Mouse (Mus musculus) hindbrain, embryonic 16.5 days (tissue): ENCODE results near the gene Edc4. TPM values are rescaled to one million over a fixed set of nuclear protein-coding genes. Genes with fewer than 3 reads are reported as not detected.

Experiments used
- ATAC-seq: fragments of 200-750 bp; cut with Nextera tagmentation; 2 replicates; pipeline ENCODE4 v1.8.0; 2017; ENCODE audit warnings: moderate TSS enrichment, moderate library complexity
- H3K27ac ChIP-seq: fragments of 300-500 bp; sonication (generic); 2 replicates; pipeline ENCODE4 v1.5.1; 2014; ENCODE audit warnings: low read depth, mild to moderate bottlenecking, control low read depth, low read length, moderate library complexity
- H3K27me3 ChIP-seq: fragments of 300-500 bp; sonication (generic); replicated peaks from 2 replicates; pipeline ENCODE4 v1.6.1; 2014; ENCODE audit warnings: low read length; ENCODE audit not compliant: control insufficient read depth, insufficient read depth
- H3K36me3 ChIP-seq: fragments of 300-500 bp; sonication (generic); 2 replicates; pipeline ENCODE4 v1.6.1; 2014; ENCODE audit warnings: mild to moderate bottlenecking, low read length, moderate library complexity, mixed read lengths; ENCODE audit not compliant: control insufficient read depth, insufficient read depth
- H3K4me1 ChIP-seq: fragments of 300-500 bp; sonication (generic); 2 replicates; pipeline ENCODE4 v1.6.1; 2014; ENCODE audit warnings: low read depth, low read length; ENCODE audit not compliant: control insufficient read depth, insufficient read depth
- H3K4me2 ChIP-seq: fragments of 300-500 bp; sonication (generic); 2 replicates; pipeline ENCODE4 v1.6.1; 2014; ENCODE audit warnings: mild to moderate bottlenecking, low read length, control low read depth, moderate library complexity
- H3K4me3 ChIP-seq: fragments of 300-500 bp; sonication (generic); 2 replicates; pipeline ENCODE4 v1.5.1; 2014; ENCODE audit warnings: mild to moderate bottlenecking, low read length, control low read depth, moderate library complexity
- H3K9ac ChIP-seq: fragments of 300-500 bp; sonication (generic); 2 replicates; pipeline ENCODE4 v1.6.1; 2014; ENCODE audit warnings: low read depth, mild to moderate bottlenecking, control low read depth, low read length, moderate library complexity
- H3K9me3 ChIP-seq: fragments of 300-500 bp; sonication (generic); 2 replicates; pipeline ENCODE4 v1.6.1; 2014; ENCODE audit warnings: mild to moderate bottlenecking, low read length, moderate library complexity; ENCODE audit not compliant: control insufficient read depth
- WGBS: fragments of 180-500 bp; shearing (Covaris S2); extraction: QIAGEN DNeasy Blood & Tissue Kit; methylation state at CpG from one replicate; pipeline ENCODE4 v1.1.7; 2014; 5-methylcytosine and 5-hydroxymethylcytosine counted together
- polyA plus RNA-seq: library from polyadenylated mRNA; unstranded; fragments of >200 nt; fragmentation: Nextera tagmentation; extraction: Ambion mirVana; gene quantifications from 2 replicates; pipeline ENCODE4 v1.2.1, GENCODE M21; 2015

The Edc4 gene
- polyA plus RNA-seq, 1 experiment from 2014 or later, result 47.8 TPM

DNA sequence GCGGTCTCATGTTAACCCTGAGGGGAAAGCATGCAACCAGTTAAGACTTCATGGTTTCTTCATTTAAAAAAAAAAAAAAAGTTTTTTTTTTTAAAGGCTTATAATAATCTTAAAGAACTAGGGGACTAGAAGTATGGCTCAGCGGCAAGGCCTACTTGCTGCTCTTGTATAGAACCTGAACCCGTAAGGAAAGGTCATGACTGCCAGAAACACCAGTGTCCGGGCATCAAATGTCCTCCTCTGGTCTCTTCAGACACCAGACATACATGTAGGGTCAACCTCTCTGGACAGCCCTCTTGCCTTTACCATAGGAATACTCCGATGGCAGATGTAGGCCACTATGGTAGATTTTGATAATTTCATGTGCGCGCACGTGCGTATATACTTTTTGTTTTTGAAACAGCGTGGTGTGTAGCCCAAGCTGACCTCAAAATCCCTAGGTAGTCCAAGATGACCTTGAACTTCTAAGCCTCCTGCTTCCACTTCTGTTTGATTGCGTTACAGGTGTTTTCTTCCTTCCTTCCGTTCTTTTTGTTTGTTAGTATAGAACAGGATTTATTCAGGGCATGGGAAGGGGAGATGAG is 28.4 kb upstream of the Edc4 start:
- peak overlapping the region; percentile 80 for H3K4me3 ChIP-seq
- 0 out of 2 replicates have a peak overlapping the region, but pooled peaks have one; percentile 20 for H3K27ac ChIP-seq
- 78% methylated on average over 12 of the region's 12 CpGs for WGBS
- H3K9ac ChIP-seq, result no peak overlapping the region
- H3K36me3 ChIP-seq, result peaks cover 3% of the 10 kb centered on the region
- no peak for ATAC-seq
- no peaks in the 10 kb centered on the region for H3K27me3 ChIP-seq
- peaks cover 23% of the 10 kb centered on the region for H3K4me1 ChIP-seq
- H3K9me3 ChIP-seq, result no peaks in the 10 kb centered on the region
- H3K4me2 ChIP-seq, result peak overlapping the region; percentile 59

DNA sequence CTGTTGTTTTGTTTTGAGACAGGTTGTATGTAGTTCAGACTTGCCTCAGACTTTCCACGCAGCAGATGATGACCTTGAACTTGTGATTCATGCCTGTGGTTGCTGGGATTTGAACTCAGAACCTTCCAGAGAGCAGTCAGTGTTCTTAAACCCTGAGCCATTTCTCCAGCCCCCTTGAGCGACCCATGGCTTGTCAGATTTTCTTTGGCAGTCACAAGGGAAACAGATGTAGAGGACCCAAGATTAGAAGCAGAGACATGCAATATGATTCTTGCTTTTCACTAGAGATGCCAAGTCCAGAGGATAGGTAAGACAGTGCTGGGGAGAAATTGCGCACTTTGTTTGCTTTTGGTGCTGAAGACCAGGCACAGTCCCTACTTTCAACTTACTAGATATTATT is 27.5 kb upstream of the Edc4 start, which contains the start of gene Cenpt:
Cenpt (minus strand) TSS at position 101 of the 400 bp plus-strand sequence.
- no peak for ATAC-seq
- Histone ChIP-seq H3K4me3 (no peak within 1 kb of the TSS), H3K27ac (0 out of 2 replicates have a peak within 1 kb of the TSS, but pooled peaks have one; percentile 20), H3K36me3 (peaks cover 3% of the 10 kb centered on the region), H3K4me1 (peaks cover 31% of the 10 kb centered on the region), H3K27me3 (no peaks in the 10 kb centered on the region), H3K9ac (no peak within 1 kb of the TSS), H3K4me2 (peak within 1 kb of the TSS; percentile 59; the same call in 1 of the 2 replicates), H3K9me3 (no peaks in the 10 kb centered on the region)
- WGBS, result 95% methylated on average over 3 of the region's 3 CpGs

DNA sequence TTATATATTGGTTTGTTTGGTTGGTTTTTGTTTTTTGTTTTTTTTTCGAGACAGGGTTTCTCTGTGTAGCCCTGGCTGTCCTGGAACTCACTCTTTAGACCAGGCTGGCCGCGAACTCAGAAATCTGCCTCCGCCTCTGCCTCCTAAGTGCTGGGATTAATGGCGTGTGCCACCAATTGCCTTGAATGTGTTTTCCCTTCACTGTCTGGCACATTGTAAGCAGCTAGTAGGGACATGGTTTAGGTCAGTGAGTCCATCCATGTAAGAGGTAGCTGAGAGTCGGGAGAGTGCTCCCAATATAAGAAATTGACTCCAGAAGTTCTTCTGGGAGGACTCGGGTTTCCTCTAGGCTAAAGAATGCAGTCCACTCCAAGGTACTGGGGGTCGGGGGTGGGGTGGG is 26.4 kb upstream of the Edc4 start:
- H3K4me1 ChIP-seq, result peaks cover 39% of the 10 kb centered on the region

DNA sequence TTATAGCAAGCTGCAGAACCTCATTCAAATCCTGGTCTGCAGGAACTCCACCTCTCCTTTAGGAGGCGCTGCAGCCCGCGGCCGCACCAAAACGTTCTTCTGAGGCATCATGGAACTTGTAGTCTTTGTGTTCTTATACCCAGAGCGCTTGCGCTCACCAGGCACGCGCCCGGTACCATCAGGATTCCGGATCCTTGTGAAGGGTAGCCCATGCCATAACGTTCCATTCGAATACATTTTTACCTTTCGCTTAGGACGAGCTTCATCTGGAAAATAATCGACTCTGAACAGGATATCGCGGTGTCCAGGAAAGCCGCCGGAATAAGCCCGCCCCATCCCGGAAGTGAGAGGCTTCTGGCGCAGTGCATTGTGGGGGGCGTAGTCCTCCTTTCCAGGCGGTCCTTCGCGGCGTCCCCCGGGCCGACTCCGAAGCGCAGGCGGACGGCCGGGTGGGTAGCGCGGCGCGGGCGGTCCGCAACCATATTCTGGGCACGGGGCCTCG is 25.9 kb upstream of the Edc4 start, which contains the start of gene Thap11:
Thap11 (plus strand) TSS at position 418 of the 502 bp plus-strand sequence.
- peak; percentile 92 for ATAC-seq
- H3K9ac ChIP-seq, result peak within 1 kb of the TSS; percentile 83
- H3K27ac ChIP-seq, result peak within 1 kb of the TSS; percentile 88
- H3K36me3 ChIP-seq, result no peaks in the 10 kb centered on the region; the same call in 1 of the 2 replicates
- H3K27me3 ChIP-seq, result no peaks in the 10 kb centered on the region
- H3K4me1 ChIP-seq, result peaks cover 44% of the 10 kb centered on the region
- WGBS, result under 1% methylated on average over 43 of the region's 43 CpGs
- H3K4me3 ChIP-seq, result peak within 1 kb of the TSS; percentile 88
- no peaks in the 10 kb centered on the region for H3K9me3 ChIP-seq
- peak within 1 kb of the TSS; percentile 94 for H3K4me2 ChIP-seq

More for the DNA sequence above, 26.4 kb upstream of the Edc4 start:
- Histone ChIP-seq H3K27me3 (no peaks in the 10 kb centered on the region), H3K4me3 (peak overlapping the region; percentile 88), H3K9ac (peak overlapping the region; percentile 83), H3K4me2 (peak overlapping the region; percentile 94), H3K27ac (peak overlapping the region; percentile 88; the same call in 1 of the 2 replicates), H3K36me3 (no peaks in the 10 kb centered on the region; the same call in 1 of the 2 replicates), H3K9me3 (no peaks in the 10 kb centered on the region)
- WGBS, result 28% methylated on average over 8 of the region's 8 CpGs
- peak; percentile 18 for ATAC-seq

DNA sequence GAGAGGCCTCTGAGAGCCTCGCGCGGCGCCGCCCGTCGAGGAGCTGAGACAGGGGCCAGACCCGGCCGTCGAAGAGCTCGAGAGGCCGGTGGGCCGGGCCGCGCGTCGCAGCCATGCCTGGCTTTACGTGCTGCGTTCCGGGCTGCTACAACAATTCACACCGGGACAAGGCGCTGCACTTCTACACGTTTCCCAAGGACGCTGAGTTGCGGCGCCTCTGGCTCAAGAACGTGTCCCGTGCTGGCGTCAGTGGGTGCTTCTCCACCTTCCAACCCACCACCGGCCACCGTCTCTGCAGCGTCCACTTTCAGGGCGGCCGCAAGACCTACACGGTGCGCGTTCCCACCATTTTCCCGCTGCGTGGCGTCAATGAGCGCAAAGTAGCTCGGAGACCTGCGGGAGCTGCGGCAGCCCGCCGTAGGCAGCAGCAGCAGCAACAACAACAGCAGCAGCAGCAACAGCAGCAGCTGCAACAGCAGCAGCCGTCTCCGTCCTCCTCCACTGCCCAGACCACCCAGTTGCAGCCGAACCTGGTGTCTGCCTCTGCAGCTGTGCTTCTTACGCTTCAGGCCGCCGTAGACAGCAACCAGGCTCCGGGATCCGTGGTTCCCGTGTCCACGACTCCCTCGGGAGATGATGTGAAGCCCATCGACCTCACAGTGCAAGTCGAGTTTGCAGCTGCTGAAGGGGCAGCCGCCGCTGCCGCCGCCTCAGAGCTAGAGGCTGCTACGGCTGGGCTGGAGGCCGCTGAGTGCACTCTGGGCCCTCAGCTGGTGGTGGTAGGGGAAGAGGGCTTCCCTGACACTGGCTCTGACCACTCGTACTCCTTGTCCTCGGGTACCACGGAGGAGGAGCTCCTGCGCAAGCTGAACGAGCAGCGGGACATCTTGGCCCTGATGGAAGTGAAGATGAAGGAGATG is 25.2 kb upstream of the Edc4 start:
- Histone ChIP-seq H3K4me3 (peak overlapping the region; percentile 88), H3K4me2 (peak overlapping the region; percentile 94), H3K27me3 (no peaks in the 10 kb centered on the region), H3K9ac (peak overlapping the region; percentile 83), H3K9me3 (no peaks in the 10 kb centered on the region), H3K4me1 (peaks cover 43% of the 10 kb centered on the region), H3K36me3 (no peaks in the 10 kb centered on the region), H3K27ac (peak overlapping the region; percentile 88)
- peak; percentile 1; the same call in 1 of the 2 replicates for ATAC-seq
- under 1% methylated on average over 65 of the region's 71 CpGs for WGBS

DNA sequence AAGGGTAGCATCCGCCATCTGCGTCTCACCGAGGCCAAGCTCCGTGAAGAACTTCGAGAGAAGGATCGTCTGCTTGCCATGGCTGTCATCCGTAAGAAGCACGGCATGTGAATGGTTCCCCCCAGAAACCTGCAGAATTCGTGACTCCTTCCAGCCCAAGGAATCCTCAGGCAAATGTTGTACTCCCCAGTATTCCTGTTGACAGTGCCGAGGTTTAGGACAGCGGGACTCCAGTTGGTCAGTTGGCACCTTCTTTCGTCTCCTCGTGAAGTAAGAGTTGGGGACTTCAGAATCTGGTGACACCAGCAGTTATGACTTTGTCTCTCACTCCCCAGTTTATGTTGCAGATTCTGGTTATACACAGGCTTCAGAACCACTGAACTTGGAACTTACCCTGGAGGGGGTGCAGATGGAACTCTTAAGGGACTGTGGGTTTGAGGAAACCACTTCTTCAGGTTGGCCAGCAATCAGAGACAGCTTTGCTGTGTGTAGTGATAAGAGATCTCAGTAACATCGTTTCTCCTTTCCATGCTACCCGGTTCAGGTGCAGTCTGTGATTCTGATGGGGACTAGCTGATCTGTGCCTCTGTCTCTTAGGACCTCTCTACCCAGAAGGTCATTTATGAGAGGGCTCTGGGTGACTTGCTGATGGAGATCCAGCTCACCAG is 24.4 kb upstream of the Edc4 start:
- Histone ChIP-seq H3K4me2 (peak overlapping the region; percentile 94), H3K27ac (peak overlapping the region; percentile 88; the same call in 1 of the 2 replicates), H3K4me1 (peaks cover 41% of the 10 kb centered on the region), H3K9me3 (no peaks in the 10 kb centered on the region), H3K9ac (peak overlapping the region; percentile 83), H3K27me3 (no peaks in the 10 kb centered on the region), H3K36me3 (no peaks in the 10 kb centered on the region), H3K4me3 (peak overlapping the region; percentile 88)
- ATAC-seq, result no peak
- WGBS, result 19% methylated on average over 15 of the region's 15 CpGs

DNA sequence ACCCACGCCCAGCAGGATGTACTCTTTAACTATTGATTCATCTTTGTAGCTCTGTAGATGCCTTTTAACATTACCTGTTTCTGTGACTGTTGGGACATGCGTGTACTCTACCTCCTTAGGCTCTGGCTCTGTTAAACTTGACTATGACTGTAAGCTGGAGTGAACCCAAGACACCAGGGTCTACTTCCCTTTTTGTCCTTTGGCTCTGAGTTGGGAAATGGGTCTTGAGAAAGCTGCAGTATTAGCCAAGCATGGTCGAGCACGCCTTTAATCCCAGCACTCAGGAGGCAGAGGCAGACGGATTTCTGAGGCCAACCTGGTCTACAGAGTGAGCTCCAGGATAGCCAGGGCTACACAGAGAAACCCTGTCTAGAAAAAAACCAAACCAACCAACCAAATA is 22.2 kb upstream of the Edc4 start:
- no peaks in the 10 kb centered on the region for H3K27me3 ChIP-seq
- no peaks in the 10 kb centered on the region for H3K9me3 ChIP-seq
- H3K4me2 ChIP-seq, result no peak overlapping the region
- no peak overlapping the region for H3K4me3 ChIP-seq
- 97% methylated on average over 5 of the region's 5 CpGs for WGBS
- H3K4me1 ChIP-seq, result peaks cover 54% of the 10 kb centered on the region
- H3K36me3 ChIP-seq, result no peaks in the 10 kb centered on the region
- H3K9ac ChIP-seq, result no peak overlapping the region
- no peak for ATAC-seq
- no peak overlapping the region for H3K27ac ChIP-seq

DNA sequence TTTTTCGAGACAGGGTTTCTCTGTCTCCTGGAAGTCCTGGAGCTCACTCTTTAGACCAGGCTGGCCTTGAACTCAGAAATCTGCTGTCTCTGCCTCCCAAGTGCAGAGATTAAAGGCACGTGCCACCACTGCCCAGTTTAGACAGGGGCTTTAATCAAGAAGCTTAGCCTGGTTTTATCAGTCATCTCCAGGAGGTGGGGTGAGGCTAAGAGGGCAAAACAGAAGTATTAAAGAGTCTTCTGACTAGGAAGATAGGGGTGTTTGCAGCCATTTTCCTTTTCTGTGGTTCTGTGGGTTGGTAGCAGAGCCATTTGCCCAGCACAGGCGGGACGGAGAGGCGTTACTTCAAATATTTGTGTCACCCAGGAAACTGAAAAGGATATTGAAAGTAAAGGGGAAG is 21.4 kb upstream of the Edc4 start:
- Histone ChIP-seq H3K4me2 (no peak overlapping the region; the same call in 1 of the 2 replicates), H3K9ac (no peak overlapping the region)

More for the DNA sequence above, 21.4 kb upstream of the Edc4 start:
- H3K4me3 ChIP-seq, result no peak overlapping the region
- H3K36me3 ChIP-seq, result no peaks in the 10 kb centered on the region
- no peak overlapping the region; the same call in 1 of the 2 replicates for H3K27ac ChIP-seq
- H3K4me1 ChIP-seq, result peaks cover 57% of the 10 kb centered on the region
- 73% methylated on average over 5 of the region's 5 CpGs for WGBS
- H3K27me3 ChIP-seq, result no peaks in the 10 kb centered on the region
- no peaks in the 10 kb centered on the region for H3K9me3 ChIP-seq
- no peak for ATAC-seq
